Mouse (Mus musculus) spleen, postnatal 4 days (tissue): ENCODE results near the gene Lmnb2.
A peak's percentile ranks its signal among the peaks of the same experiment; 100 is the strongest.

Experiments used
- DNase-seq, 2 experiments: peaks; one replicate each; pipeline ENCODE4 v3.0.0; 2022; ENCODE audit warnings: low spot score in 2 of 2

The Lmnb2 gene

GRCm38 (mm10) chr10:80929299-80930226 is 11.5 kb upstream of the Lmnb2 start, which contains the start of gene Gadd45b:
Gene Gadd45b, plus strand, starts transcription at chr10:80930073.
- DNase-seq: peak; percentile 98 to 99

- peak; percentile 81 to 92 for DNase-seq
These were observed 10.7 kb upstream of the Lmnb2 start for GRCm38 (mm10) chr10:80928586-80929298.

GRCm38 (mm10) chr10:80925472-80925871 is 7.4 kb upstream of the Lmnb2 start:
- no peak for DNase-seq

- DNase-seq: no peak
These were observed 3.9 kb upstream of the Lmnb2 start for GRCm38 (mm10) chr10:80921923-80922322.

GRCm38 (mm10) chr10:80917336-80917778 is 688 bp downstream of the Lmnb2 start:
- DNase-seq: no peak

- no peak for DNase-seq
These were observed 2.3 kb downstream of the Lmnb2 start for GRCm38 (mm10) chr10:80915736-80916135.

- DNase-seq: no peak
These were observed 2.8 kb downstream of the Lmnb2 start for GRCm38 (mm10) chr10:80915260-80915659.

- no peak for DNase-seq
These were observed 3.8 kb downstream of the Lmnb2 start for GRCm38 (mm10) chr10:80914253-80914656.

DNA sequence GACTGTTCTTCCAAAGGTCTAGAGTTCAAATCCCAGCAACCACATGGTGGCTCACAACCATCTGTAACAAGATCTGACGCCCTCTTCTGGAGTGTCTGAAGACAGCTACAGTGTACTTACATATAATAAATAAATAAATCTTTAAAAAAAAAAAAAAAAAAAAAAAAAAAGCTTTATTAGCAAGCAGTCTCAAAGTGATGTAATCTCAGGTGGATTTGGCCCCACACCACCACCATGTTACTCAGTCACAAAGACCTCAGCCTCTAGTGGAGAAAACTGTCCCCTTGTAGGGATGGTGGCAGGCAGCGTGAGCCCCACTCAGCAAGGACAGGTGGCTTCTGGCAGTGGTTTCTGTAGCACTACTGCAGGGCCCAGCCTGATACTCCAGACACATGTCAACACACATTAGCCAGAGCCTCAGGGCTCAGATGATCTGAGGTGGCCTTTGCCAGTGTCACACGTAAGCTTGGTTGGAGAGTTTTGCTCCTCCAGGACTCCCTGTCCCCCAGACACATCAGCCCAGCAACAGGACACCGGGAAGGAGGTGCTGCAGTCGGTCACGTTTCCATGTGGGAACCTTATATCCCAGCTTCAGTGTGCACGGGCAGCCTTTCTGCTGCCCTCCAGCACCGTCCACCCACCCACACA is 4.6 kb downstream of the Lmnb2 start:
- no peak for DNase-seq

- DNase-seq: no peak
These were observed 6.2 kb downstream of the Lmnb2 start for GRCm38 (mm10) chr10:80911891-80912290.

DNA sequence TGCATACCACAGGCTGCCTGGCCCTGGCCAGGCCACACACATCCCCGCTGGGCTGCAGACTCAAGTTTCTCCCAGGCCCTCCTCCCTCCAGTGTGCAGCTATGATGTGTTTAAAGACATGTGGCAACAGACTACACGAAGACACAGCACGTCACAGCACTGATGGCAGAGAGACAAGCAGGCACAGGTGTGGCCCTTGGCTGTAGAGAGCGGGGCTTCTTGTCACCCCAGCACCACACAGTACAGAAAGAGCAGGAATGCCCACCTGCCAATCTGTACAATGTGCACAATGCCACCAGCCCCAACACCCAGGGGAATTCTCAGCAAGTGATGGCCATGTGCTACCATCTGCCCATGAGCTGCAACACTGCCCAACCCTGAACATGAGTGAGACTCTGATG is 6.7 kb downstream of the Lmnb2 start:
- no peak for DNase-seq

GRCm38 (mm10) chr10:80909375-80910162 is 8.5 kb downstream of the Lmnb2 start:
- DNase-seq: no peak

- no peak for DNase-seq
These were observed 13.3 kb downstream of the Lmnb2 start for GRCm38 (mm10) chr10:80904709-80905108.

DNA sequence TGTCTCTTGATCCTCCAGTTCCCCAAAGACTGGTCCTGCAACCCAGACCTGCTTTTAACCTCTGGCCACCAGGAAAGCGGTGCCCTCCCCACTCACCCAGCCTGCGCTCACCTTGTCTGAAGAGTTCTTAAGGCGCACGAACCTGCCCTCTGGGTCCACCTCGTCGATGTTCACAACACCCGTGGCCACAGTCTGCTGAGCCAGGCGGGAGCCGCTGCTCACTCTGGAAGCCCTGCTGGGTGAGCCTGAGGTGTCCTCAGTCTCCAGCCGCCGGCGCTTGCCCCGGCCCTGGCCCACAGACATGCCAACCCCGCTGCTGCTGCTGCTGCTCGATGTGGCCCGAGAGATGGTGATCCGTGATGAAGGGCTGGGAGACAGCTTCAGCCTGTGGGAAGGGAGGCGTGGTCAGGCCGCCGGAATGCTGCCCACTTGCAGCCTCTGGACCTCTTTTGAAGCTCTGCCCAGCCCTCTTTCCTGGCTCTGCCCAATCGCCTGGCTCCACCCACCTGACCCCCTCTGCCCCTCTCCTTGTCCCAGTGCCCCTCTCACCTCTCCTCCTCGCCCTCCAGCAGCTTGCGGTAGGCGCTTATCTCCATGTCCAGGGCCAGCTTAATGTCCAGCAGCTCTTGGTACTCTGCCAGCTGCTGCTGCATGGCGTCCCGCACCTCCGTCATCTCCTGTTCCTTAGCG is 13.9 kb downstream of the Lmnb2 start:
- DNase-seq: no peak

GRCm38 (mm10) chr10:80903282-80903681 is 14.8 kb downstream of the Lmnb2 start:
- DNase-seq: no peak

GRCm38 (mm10) chr10:80902273-80902940 is 15.6 kb downstream of the Lmnb2 start:
- no peak for DNase-seq

DNA sequence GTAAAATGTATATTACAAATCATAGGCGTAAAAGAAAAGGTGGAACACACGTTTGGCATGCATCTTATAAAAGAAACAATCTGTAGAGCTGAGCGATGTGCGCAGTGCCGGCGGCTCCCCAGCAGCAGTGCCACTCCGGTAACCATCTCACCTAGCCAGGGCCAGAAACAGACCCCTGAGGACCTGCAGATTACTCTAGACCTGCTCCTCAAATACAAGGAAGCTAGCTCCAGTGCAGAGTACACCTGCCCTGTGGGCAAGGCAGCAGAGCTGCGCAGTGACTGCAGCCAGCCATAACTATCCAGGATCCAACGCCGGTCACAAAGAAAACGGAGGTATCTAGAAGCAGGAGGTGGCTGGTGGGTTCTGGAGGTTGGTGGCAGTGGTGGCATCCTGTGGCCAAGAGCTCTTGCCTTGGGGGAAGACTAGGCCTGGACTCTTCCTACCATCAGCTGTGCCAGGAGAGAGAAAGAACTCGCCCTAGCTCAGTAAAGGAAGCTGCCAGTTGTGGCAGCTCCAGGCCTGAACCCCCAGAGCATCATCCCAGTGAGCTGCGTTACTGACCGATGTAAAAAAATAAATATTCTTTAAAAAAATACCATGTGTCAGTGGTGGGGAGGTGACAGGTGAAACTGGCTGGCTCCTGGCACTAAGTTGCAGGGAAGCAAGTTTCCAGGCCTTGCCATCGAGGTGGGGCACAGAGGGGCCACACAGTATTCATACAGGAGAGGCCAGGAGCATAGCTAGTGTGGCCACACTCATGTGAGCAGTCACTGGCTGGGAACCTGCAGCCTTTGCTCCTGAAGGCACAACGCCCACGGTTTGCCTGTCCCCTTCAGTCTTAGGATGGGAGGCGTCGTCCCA is 16.4 kb downstream of the Lmnb2 start:
- no peak for DNase-seq

DNA sequence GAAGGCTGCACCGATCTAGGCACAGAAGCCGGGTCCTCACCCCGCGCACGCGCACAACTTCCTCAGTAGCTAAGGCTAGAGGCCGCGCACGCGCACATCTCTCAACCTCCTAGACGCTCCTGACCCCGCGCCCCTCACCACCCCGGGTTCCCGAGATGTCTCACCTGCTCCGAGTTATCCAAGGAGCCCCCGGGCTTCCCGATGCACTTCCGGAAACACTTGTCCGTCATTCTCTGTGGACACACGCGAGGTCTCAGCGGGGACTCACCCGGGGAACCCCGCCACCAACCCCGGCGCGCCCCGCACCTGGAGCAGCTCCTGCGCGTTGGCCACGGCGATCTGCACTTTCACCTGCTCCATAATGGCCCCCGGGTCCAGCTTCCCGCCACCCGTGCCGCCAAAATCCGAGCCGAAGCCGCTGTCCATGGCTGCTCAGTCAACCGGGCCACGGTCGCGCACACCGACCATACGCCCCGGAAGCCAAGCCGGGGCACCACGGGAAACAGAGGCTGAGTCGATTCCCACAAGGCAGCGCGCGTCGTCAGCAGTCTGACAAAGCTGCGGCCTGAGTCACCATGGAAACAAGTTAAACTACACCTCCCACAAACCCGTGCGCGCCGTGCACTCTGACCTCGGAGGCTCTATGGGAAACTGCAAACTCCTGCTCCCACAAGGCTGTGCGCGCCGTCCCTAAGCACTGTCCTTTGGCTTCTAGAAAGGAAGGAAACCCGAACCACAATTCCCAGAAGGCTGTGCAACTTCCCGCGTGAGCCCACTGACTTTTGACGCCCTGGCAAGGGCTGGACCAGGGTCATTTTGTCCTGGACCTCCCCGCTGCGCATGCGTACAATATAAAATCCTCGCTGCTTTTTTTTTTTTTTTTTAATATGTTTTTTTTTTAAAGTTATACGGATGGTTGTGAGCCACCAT is 17.5 kb downstream of the Lmnb2 start, which contains the start of gene Timm13:
TSS of gene Timm13 (minus strand) at position 652 of the 930 bp plus-strand sequence.
- DNase-seq: peak; percentile 95 to 96
